Mouse (Mus musculus) kidney, embryonic 14.5 days (tissue): ENCODE data around the gene Cpsf2. TPM values are rescaled to one million over a fixed set of nuclear protein-coding genes. Genes with fewer than 3 reads are reported as not detected.
"Not testable (repeated sequence)": the region's sequence is repeated elsewhere in the genome, so short reads cannot be mapped to it uniquely, and the experiment has no call there.

Experiments
- ATAC-seq: fragments of 200-750 bp; cut with Nextera tagmentation; 2 replicates; pipeline ENCODE4 v1.8.0; 2017; ENCODE audit warnings: moderate number of reproducible peaks, mild to moderate bottlenecking, moderate TSS enrichment, moderate library complexity; ENCODE audit not compliant: low FRiP score, low TSS enrichment
- H3K27ac ChIP-seq: fragments of 300-500 bp; sonication (generic); 2 replicates; pipeline ENCODE4 v1.5.1; 2014; ENCODE audit warnings: low read depth, mild to moderate bottlenecking, low read length, moderate library complexity, mixed read lengths
- H3K27me3 ChIP-seq: fragments of 300-500 bp; sonication (generic); 2 replicates; pipeline ENCODE4 v1.6.1; 2014; ENCODE audit warnings: mild to moderate bottlenecking, low read length; ENCODE audit not compliant: control insufficient read depth, insufficient read depth
- H3K36me3 ChIP-seq: fragments of 300-500 bp; sonication (generic); 2 replicates; pipeline ENCODE4 v1.6.1; 2014; ENCODE audit warnings: low read length, mixed read lengths; ENCODE audit not compliant: control insufficient read depth, insufficient read depth
- H3K4me1 ChIP-seq: fragments of 300-500 bp; sonication (generic); 2 replicates; pipeline ENCODE4 v1.6.1; 2014; ENCODE audit warnings: low read length, mixed read lengths; ENCODE audit not compliant: control insufficient read depth, insufficient read depth
- H3K4me2 ChIP-seq: fragments of 300-500 bp; sonication (generic); replicated peaks from 2 replicates; pipeline ENCODE4 v1.6.1; 2014; ENCODE audit warnings: low read depth, mild to moderate bottlenecking, low read length
- H3K4me3 ChIP-seq: fragments of 300-500 bp; sonication (generic); 2 replicates; pipeline ENCODE4 v1.5.1; 2014; ENCODE audit warnings: mild to moderate bottlenecking, low read length
- H3K9ac ChIP-seq: fragments of 300-500 bp; sonication (generic); 2 replicates; pipeline ENCODE4 v1.6.1; 2014; ENCODE audit warnings: low read depth, mild to moderate bottlenecking, low read length, moderate library complexity
- H3K9me3 ChIP-seq: fragments of 300-500 bp; sonication (generic); 2 replicates; pipeline ENCODE4 v1.6.1; 2016; ENCODE audit warnings: low read length; ENCODE audit not compliant: control insufficient read depth
- WGBS: fragments of 180-500 bp; shearing (Covaris S2); extraction: QIAGEN DNeasy Blood & Tissue Kit; methylation state at CpG from one replicate; pipeline ENCODE4 v1.1.7; 2014; 5-methylcytosine and 5-hydroxymethylcytosine counted together
- polyA plus RNA-seq: library from polyadenylated mRNA; unstranded; fragments of >200 nt; fragmentation: Nextera tagmentation; extraction: Ambion mirVana; gene quantifications from 2 replicates; pipeline ENCODE4 v1.2.1, GENCODE M21; 2014

The Cpsf2 gene
- polyA plus RNA-seq, 1 experiment from 2014 or later: 35.3 TPM

DNA sequence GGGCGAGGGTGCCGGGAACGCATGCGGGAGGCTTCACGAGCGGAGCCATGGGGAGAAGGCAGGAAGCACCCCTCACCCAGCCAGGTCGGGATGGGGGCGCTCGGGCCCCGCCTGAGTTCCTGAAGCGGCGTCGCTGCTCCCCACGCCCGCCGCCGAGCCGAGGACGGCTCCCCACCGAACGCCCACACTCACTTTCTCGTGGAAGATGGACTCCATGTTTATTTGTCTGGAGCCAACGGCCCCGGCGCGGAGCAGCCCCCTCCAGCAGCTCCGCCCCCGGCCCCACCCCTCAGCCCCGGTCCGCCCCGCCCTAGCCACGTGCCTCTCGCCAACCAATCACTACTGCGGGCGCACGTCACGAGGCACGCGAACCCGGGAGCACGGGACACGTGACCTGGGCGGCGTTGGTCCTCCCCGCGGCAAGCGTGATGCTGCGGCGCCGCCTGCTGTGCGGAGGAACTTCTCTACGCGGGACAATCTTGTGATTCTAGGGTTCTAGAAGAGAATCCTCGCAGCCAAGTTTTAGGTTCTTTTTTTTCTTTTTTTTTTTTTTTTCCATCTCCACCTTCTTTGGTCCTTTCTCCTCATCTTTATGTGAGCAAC lies 17.7 kb upstream of the Cpsf2 start, which contains the start of gene Atxn3:
Gene Atxn3, minus strand, starts transcription at position 305 of the 603 bp plus-strand sequence.
- Histone ChIP-seq H3K4me3 (peak within 1 kb of the TSS; percentile 66), H3K9me3 (no peaks in the 10 kb centered on the region), H3K9ac (peak within 1 kb of the TSS; percentile 73), H3K27ac (no peak within 1 kb of the TSS), H3K4me2 (peak within 1 kb of the TSS; percentile 46), H3K4me1 (peaks cover 7% of the 10 kb centered on the region; the same call in 1 of the 2 replicates), H3K27me3 (no peaks in the 10 kb centered on the region), H3K36me3 (no peaks in the 10 kb centered on the region)
- under 1% methylated on average over 51 of the region's 54 CpGs for WGBS
- peak; percentile 99 for ATAC-seq

DNA sequence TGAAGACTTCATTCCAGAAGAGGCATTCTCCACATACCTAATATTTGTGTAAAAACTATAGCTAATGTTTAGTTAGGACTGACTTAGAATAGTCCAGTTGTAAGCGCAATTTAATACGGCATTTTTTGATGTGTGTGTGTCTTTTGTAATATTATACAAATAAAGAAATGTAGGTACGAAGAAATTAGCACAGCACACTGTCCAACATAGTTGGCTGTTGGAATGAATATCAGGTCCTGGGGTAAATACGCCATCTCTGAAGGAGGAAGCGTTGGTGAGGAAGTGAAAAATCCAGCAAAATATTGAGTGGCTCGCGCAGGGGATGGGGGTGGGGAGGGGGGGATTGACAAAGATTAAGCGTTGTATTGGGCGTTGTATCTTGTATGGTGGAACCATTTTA lies 17.2 kb upstream of the Cpsf2 start:
- ATAC-seq: no peak
- H3K9me3 ChIP-seq: no peaks in the 10 kb centered on the region
- no peak overlapping the region for H3K9ac ChIP-seq
- peaks cover 7% of the 10 kb centered on the region; the same call in 1 of the 2 replicates for H3K4me1 ChIP-seq
- WGBS: 63% methylated on average over 9 of the region's 9 CpGs
- H3K4me3 ChIP-seq: peak overlapping the region; percentile 66
- H3K27ac ChIP-seq: no peak overlapping the region
- no peaks in the 10 kb centered on the region for H3K36me3 ChIP-seq
- peak overlapping the region; percentile 42 for H3K4me2 ChIP-seq
- no peaks in the 10 kb centered on the region for H3K27me3 ChIP-seq

DNA sequence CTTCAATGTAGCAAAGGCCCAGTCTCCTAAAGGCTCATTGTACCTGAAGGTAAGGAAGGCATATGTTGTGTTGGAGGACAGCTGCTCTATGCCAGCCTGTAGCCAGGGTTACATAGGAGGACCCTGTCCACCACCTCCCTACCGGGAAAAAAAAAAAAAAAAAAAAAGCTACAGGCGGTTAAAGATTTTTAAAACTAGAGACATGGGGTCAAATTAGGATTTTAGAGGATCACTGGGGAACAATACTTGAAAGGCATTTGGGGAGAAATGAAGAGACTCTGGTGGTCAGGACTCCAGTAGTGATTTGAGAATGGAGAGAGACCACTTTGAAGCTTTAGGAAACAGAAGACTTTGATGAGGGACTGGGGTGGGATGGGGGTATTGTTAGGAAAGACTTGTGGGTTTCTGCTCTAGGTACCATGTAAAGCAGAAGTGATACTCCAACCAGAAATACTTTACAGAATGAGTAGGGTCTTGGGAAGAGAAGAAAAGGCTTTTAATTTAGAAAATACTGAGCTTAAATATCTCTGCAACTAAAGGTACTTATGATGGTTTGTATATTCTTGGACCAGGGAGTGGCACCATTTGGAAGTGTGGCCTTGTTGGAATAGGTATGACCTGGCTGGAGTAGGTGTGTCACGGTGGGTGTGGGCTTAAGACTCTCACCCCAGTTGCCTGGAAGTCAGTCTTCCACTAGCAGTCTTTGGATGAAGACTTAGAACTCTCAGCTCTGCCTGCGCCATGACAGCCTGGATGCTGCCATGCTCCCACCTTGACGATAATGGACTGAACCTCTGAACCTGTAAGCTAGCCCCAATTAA lies 16.6 kb upstream of the Cpsf2 start:
- H3K4me1 ChIP-seq, H3K4me3 ChIP-seq, H3K36me3 ChIP-seq, H3K9me3 ChIP-seq, H3K9ac ChIP-seq, H3K27ac ChIP-seq, H3K27me3 ChIP-seq, ATAC-seq: not testable (repeated sequence)
- H3K4me2 ChIP-seq: peak overlapping the region; percentile 42; the same call in 1 of the 2 replicates
- WGBS: 93% methylated on average over 5 of the region's 5 CpGs

DNA sequence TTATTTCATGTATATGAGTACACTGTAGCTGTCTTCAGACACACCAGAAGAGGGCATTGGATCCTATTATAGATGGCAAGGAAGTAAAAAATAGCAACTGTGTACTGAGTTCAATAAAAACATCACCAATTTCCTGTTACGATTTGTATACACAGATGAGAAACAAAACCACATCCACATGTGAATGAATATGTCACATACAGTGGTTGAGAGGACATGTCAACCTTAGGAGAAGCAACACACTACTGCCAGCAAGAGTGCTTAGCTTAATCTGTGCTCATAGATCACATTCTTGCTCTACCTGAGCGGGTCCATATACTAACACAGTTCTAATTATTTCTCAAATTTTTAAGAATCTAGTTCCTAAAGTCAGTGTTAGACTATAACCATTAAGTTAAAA lies 4.5 kb upstream of the Cpsf2 start:
- Histone ChIP-seq H3K36me3 (peaks cover 19% of the 10 kb centered on the region), H3K4me2 (no peak overlapping the region), H3K9me3 (no peaks in the 10 kb centered on the region), H3K4me3 (no peak overlapping the region), H3K27me3 (no peaks in the 10 kb centered on the region), H3K4me1 (peaks cover 7% of the 10 kb centered on the region; the same call in 1 of the 2 replicates), H3K27ac (no peak overlapping the region), H3K9ac (no peak overlapping the region)
- ATAC-seq: no peak
- 94% methylated on average over 2 of the region's 2 CpGs for WGBS

DNA sequence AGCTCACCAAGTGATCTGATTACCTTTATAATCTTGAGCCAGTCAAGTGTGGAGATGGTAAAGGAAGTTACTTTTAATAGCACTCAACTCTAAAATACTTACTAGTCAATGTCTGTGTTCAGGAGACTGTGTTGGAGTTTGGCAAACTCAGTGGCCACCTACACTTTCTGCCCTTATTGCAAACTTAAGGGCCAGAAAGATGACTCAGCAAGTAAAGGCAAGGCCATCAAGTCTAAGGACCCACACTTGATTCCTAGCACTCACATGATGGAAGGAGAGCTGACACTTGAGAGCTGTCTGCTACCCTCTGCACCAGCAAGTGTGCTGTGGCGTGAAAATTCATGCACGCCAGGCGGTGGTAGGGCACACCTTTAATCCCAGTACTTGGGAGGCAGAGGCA lies 3.6 kb upstream of the Cpsf2 start:
- Histone ChIP-seq H3K9ac (no peak overlapping the region), H3K4me3 (no peak overlapping the region), H3K4me2 (no peak overlapping the region), H3K4me1 (peaks cover 13% of the 10 kb centered on the region), H3K27me3 (no peaks in the 10 kb centered on the region), H3K36me3 (peaks cover 12% of the 10 kb centered on the region), H3K27ac (no peak overlapping the region), H3K9me3 (no peaks in the 10 kb centered on the region)
- no peak for ATAC-seq
- WGBS: 91% methylated on average over 3 of the region's 3 CpGs

DNA sequence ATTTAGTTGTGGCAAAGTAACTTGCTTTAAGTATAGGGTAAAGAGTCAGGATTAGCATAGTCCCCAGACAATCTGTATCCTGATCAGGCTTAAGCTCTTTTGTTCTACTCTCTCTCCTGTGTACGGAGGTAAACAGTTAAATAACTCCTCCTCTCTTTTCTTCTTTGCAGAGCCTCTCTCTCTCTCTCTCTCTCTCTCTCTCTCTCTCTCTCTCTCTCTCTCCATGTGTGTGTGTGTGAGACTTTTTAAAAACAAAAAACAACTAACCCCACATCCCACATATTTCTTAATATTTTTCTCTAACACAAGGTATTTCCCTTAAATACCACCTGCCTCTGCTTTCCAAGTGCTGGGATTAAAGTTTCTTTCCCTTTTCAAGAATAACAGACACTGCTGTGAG lies 1.2 kb upstream of the Cpsf2 start:
- Histone ChIP-seq H3K4me3 (peak overlapping the region; percentile 92), H3K27ac (no peak overlapping the region), H3K36me3 (no peaks in the 10 kb centered on the region; the same call in none of the 2 replicates), H3K4me2 (peak overlapping the region; percentile 48), H3K4me1 (peaks cover 16% of the 10 kb centered on the region), H3K9me3 (no peaks in the 10 kb centered on the region), H3K27me3 (no peaks in the 10 kb centered on the region), H3K9ac (peak overlapping the region; percentile 92; the same call in 1 of the 2 replicates)
- 29% methylated on average over 1 of the region's 1 CpGs for WGBS
- no peak for ATAC-seq

DNA sequence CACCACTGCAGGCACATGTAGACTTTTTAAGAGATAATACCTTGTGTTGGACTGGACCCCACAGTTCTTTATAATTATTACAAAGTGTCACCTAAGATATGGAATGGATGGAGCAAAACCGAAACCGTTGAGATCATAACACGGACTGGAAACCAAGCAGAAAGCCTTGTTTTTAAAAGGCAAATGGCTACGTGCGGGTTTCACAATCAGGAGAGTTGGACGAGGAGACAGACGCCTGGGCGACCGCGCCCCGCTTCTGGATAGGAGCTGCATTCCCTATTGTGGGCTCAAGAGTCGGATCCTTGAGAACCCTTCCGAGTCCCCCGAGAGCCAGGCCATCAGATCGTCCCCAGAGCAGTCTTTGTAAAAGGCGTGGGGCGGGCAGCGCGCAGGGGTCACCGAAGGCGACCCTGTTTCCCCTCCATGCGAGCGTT lies 604 bp upstream of the Cpsf2 start:
- ATAC-seq: no peak

DNA sequence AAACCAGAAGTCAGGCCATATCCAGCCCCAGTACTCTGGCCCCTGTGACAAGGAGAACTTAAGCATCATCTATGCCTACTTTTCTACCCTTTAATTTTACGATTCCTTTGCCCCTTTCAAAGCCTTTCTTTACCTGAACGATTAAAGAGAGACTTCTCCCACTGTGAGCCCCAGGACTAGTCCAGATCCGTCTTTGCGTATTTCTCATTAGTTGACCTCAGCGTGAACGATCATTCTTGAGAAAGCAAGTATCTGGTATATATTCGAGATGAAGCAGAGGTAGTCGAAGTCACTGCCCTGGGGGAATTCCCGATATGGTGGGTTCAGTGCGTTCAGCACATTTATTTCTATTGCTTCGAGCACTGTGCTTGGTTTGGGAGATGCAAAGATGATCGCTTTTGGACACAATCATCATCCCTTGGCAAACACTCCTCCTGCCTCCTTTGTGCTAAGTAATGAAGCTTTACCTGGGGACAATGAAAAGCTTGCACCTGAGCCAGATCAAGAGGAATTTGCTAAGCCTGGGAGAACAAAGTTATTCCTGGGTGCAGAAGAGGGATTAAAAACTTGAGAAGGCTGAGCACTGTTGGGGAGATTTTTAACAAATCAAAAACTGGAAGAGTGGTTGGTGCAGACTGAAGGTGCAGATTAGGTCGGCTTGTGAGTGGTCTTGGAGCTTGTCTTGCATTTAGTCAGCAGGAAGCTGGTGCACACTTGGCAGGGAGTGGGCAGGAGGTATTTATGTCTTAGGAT lies 1.0 kb downstream of the Cpsf2 start:
- no peak for ATAC-seq
- WGBS: 26% methylated on average over 13 of the region's 13 CpGs
- H3K27ac ChIP-seq: peak overlapping the region; percentile 84
- no peaks in the 10 kb centered on the region for H3K9me3 ChIP-seq
- peak overlapping the region; percentile 48 for H3K4me2 ChIP-seq
- H3K4me1 ChIP-seq: peaks cover 16% of the 10 kb centered on the region
- peak overlapping the region; percentile 92 for H3K9ac ChIP-seq
- peak overlapping the region; percentile 92 for H3K4me3 ChIP-seq
- H3K36me3 ChIP-seq: peaks cover 1% of the 10 kb centered on the region; the same call in 1 of the 2 replicates
- no peaks in the 10 kb centered on the region for H3K27me3 ChIP-seq

More for the DNA sequence above, 604 bp upstream of the Cpsf2 start:
- Histone ChIP-seq H3K4me1 (peaks cover 16% of the 10 kb centered on the region), H3K4me2 (peak overlapping the region; percentile 48), H3K27me3 (no peaks in the 10 kb centered on the region), H3K9ac (peak overlapping the region; percentile 92), H3K4me3 (peak overlapping the region; percentile 92), H3K9me3 (no peaks in the 10 kb centered on the region), H3K27ac (peak overlapping the region; percentile 84), H3K36me3 (no peaks in the 10 kb centered on the region; the same call in 1 of the 2 replicates)
- WGBS: under 1% methylated on average over 23 of the region's 23 CpGs
